ENCODE assay signal across 28 mouse cellular contexts in genomic region chrX:166615191-166615590, GRCm38 (mm10).
"Had no signal": no experiment of that assay in that cellular context is flagged by ENCODE, and none has a peak within 500 bp of the region (broad histone marks: within the 10 kb centered on the region; RNA-seq: fewer than 3 reads in every experiment).

No protein-coding gene starts in this region.

- H3K4me3 ChIP-seq: heart, adult 2 months; heart, embryonic 13.5 days; heart, embryonic 15.5 days; hindbrain, embryonic 13.5 days; hindbrain, embryonic 15.5 days; kidney, embryonic 15.5 days; limb, embryonic 12.5 days; liver, embryonic 13.5 days; liver, embryonic 15.5 days had no signal

- H3K9me3 ChIP-seq: heart, embryonic 13.5 days; heart, embryonic 15.5 days; hindbrain, embryonic 13.5 days; hindbrain, embryonic 15.5 days; kidney, embryonic 15.5 days; limb, embryonic 12.5 days; liver, embryonic 13.5 days; liver, embryonic 15.5 days had no signal

- H3K27ac ChIP-seq: heart, adult 2 months; heart, embryonic 13.5 days; heart, embryonic 15.5 days; hindbrain, embryonic 13.5 days; hindbrain, embryonic 15.5 days; hindbrain, postnatal 0 days; kidney, embryonic 15.5 days; kidney, postnatal 0 days; limb, embryonic 12.5 days; liver, embryonic 13.5 days; liver, embryonic 15.5 days had no signal

- H3K36me3 ChIP-seq: heart, embryonic 13.5 days; heart, embryonic 15.5 days; hindbrain, embryonic 13.5 days; hindbrain, embryonic 15.5 days; kidney, embryonic 15.5 days; limb, embryonic 12.5 days; liver, embryonic 13.5 days; liver, embryonic 15.5 days had no signal

- H3K4me1 ChIP-seq: heart, embryonic 13.5 days; heart, embryonic 15.5 days; hindbrain, embryonic 13.5 days; hindbrain, embryonic 15.5 days; kidney, embryonic 15.5 days; limb, embryonic 12.5 days; liver, embryonic 13.5 days; liver, embryonic 15.5 days had no signal

- H3K9ac ChIP-seq: heart, embryonic 13.5 days; heart, embryonic 15.5 days; hindbrain, embryonic 13.5 days; hindbrain, embryonic 15.5 days; kidney, embryonic 15.5 days; limb, embryonic 12.5 days; liver, embryonic 13.5 days; liver, embryonic 15.5 days had no signal

- H3K4me2 ChIP-seq: heart, embryonic 11.5 days; heart, embryonic 13.5 days; heart, embryonic 15.5 days; hindbrain, embryonic 13.5 days; hindbrain, embryonic 15.5 days; kidney, embryonic 15.5 days; limb, embryonic 12.5 days; liver, embryonic 11.5 days; liver, embryonic 13.5 days; liver, embryonic 15.5 days had no signal

- DNase-seq: gastrocnemius, postnatal 14 days; gastrocnemius, postnatal 36 days; heart, adult 11 months; heart, adult 2 months; heart, postnatal 14 days; heart, postnatal 36 days; kidney, adult 11 months; kidney, adult 2 months; kidney, adult 9 months; kidney, postnatal 14 days; kidney, postnatal 36 days; layer of hippocampus, adult 9-11 months; layer of hippocampus, postnatal 36 days; left cerebral cortex, postnatal 4 days; liver; liver, embryonic 13.5 days had no signal

- H3K27me3 ChIP-seq: heart, embryonic 13.5 days; heart, embryonic 15.5 days; liver, embryonic 13.5 days; liver, embryonic 15.5 days had no signal

- ATAC-seq: hindbrain, postnatal 0 days; intestine, embryonic 16.5 days had no signal
